Mouse (Mus musculus) E14TG2a.4 (cell line): ENCODE measurements around the gene Stard3.
A peak's percentile ranks its signal among the peaks of the same experiment; 100 is the strongest.

Source experiments
- H3K27me3 ChIP-seq: 2 replicates; pipeline ENCODE4 v1.6.1; 2014; ENCODE audit warnings: low read length, control low read depth; ENCODE audit not compliant: insufficient read depth
- H3K36me3 ChIP-seq: 2 replicates; pipeline ENCODE4 v1.6.1; 2014; ENCODE audit warnings: low read length, control low read depth; ENCODE audit not compliant: insufficient read depth
- H3K4me1 ChIP-seq: replicated peaks from 2 replicates; pipeline ENCODE4 v1.6.1; 2014; ENCODE audit warnings: low read depth, low read length, control low read depth
- H3K4me3 ChIP-seq: replicated peaks from 2 replicates; pipeline ENCODE4 v1.5.1; 2014; ENCODE audit warnings: mild to moderate bottlenecking, low read length
- H3K9me3 ChIP-seq: 2 replicates; pipeline ENCODE4 v1.6.1; 2014; ENCODE audit warnings: low read length, control low read depth
- CTCF ChIP-seq: conservative IDR thresholded peaks from 2 replicates; pipeline ENCODE4 v1.5.1; 2014; ENCODE audit warnings: low read length
- NANOG ChIP-seq: IDR thresholded peaks from 2 replicates; pipeline ENCODE4 v1.6.1; 2014; ENCODE audit warnings: borderline replicate concordance, low read length, mixed read lengths
- POU5F1 ChIP-seq: IDR thresholded peaks from 2 replicates; pipeline ENCODE4 v1.6.1; 2014; ENCODE audit warnings: low read length, borderline replicate concordance

Stard3 gene

GRCm38 (mm10) chr11:98332186-98332585 lies 26.0 kb upstream of the Stard3 start:
- Histone ChIP-seq H3K4me1 (peaks cover 54% of the 10 kb centered on the region), H3K36me3 (no peaks in the 10 kb centered on the region), H3K4me3 (no peak overlapping the region), H3K27me3 (peaks cover 100% of the 10 kb centered on the region), H3K9me3 (no peaks in the 10 kb centered on the region)
- TF ChIP-seq NANOG: no peak
- TF ChIP-seq POU5F1: no peak
- peak; percentile 45 for TF ChIP-seq CTCF

- no peaks in the 10 kb centered on the region for H3K9me3 ChIP-seq
- no peak overlapping the region for H3K4me3 ChIP-seq
- no peak for TF ChIP-seq CTCF
- TF ChIP-seq POU5F1: no peak
- TF ChIP-seq NANOG: no peak
- H3K4me1 ChIP-seq: peaks cover 52% of the 10 kb centered on the region
- no peaks in the 10 kb centered on the region for H3K36me3 ChIP-seq
- H3K27me3 ChIP-seq: peaks cover 100% of the 10 kb centered on the region
Measured at GRCm38 (mm10) chr11:98332841-98333240, 25.3 kb upstream of the Stard3 start.

- Histone ChIP-seq H3K27me3 (peaks cover 100% of the 10 kb centered on the region), H3K36me3 (no peaks in the 10 kb centered on the region), H3K4me1 (peaks cover 55% of the 10 kb centered on the region), H3K4me3 (no peak overlapping the region), H3K9me3 (no peaks in the 10 kb centered on the region)
- no peak for TF ChIP-seq POU5F1
- TF ChIP-seq CTCF: no peak
- TF ChIP-seq NANOG: no peak
Measured at GRCm38 (mm10) chr11:98333263-98333696, 24.9 kb upstream of the Stard3 start.

- TF ChIP-seq NANOG (no peak), CTCF (no peak), POU5F1 (no peak)
- H3K36me3 ChIP-seq: no peaks in the 10 kb centered on the region
Measured at GRCm38 (mm10) chr11:98333981-98334741, 24.0 kb upstream of the Stard3 start.

GRCm38 (mm10) chr11:98335250-98335649 lies 22.9 kb upstream of the Stard3 start:
- no peaks in the 10 kb centered on the region for H3K9me3 ChIP-seq
- H3K4me1 ChIP-seq: peaks cover 59% of the 10 kb centered on the region
- no peak overlapping the region for H3K4me3 ChIP-seq
- H3K27me3 ChIP-seq: peaks cover 98% of the 10 kb centered on the region
- no peak for TF ChIP-seq CTCF
- TF ChIP-seq POU5F1: no peak
- no peak for TF ChIP-seq NANOG
- H3K36me3 ChIP-seq: no peaks in the 10 kb centered on the region

More at GRCm38 (mm10) chr11:98333981-98334741, 24.0 kb upstream of the Stard3 start:
- H3K9me3 ChIP-seq: no peaks in the 10 kb centered on the region
- H3K4me1 ChIP-seq: peaks cover 54% of the 10 kb centered on the region
- peaks cover 98% of the 10 kb centered on the region for H3K27me3 ChIP-seq
- H3K4me3 ChIP-seq: peak overlapping the region; percentile 72

- Histone ChIP-seq H3K27me3 (peaks cover 97% of the 10 kb centered on the region), H3K9me3 (no peaks in the 10 kb centered on the region), H3K36me3 (no peaks in the 10 kb centered on the region), H3K4me1 (peaks cover 53% of the 10 kb centered on the region), H3K4me3 (no peak overlapping the region)
- peak; percentile 81 for TF ChIP-seq CTCF
- TF ChIP-seq POU5F1: no peak
Measured at GRCm38 (mm10) chr11:98336245-98337107, 21.7 kb upstream of the Stard3 start.

GRCm38 (mm10) chr11:98338507-98338961 lies 19.6 kb upstream of the Stard3 start:
- TF ChIP-seq POU5F1 (no peak), CTCF (no peak), NANOG (no peak)
- peaks cover 58% of the 10 kb centered on the region for H3K4me1 ChIP-seq

GRCm38 (mm10) chr11:98339071-98339501 lies 19.1 kb upstream of the Stard3 start:
- H3K27me3 ChIP-seq: peaks cover 94% of the 10 kb centered on the region
- no peaks in the 10 kb centered on the region for H3K36me3 ChIP-seq
- H3K4me1 ChIP-seq: peaks cover 53% of the 10 kb centered on the region
- TF ChIP-seq CTCF (no peak), NANOG (no peak), POU5F1 (no peak)
- no peaks in the 10 kb centered on the region for H3K9me3 ChIP-seq
- peak overlapping the region; percentile 80 for H3K4me3 ChIP-seq

More at GRCm38 (mm10) chr11:98338507-98338961, 19.6 kb upstream of the Stard3 start:
- H3K27me3 ChIP-seq: peaks cover 94% of the 10 kb centered on the region
- H3K4me3 ChIP-seq: peak overlapping the region; percentile 80
- H3K36me3 ChIP-seq: no peaks in the 10 kb centered on the region
- H3K9me3 ChIP-seq: no peaks in the 10 kb centered on the region
